In genomic region chr8:112404087-112404486, GRCm38 (mm10) we compare ENCODE assay signal across 18 mouse cellular contexts.
DNase-seq lines count a peak whose midpoint lies in the region; ATAC-seq and TF ChIP-seq lines count a peak whose summit lies in the region.
"Had no signal": no experiment of that assay in that cellular context is flagged by ENCODE, and none has a peak within 500 bp of the region (broad histone marks: within the 10 kb centered on the region; RNA-seq: fewer than 3 reads in every experiment).

No protein-coding gene starts in this region.

- H3K9ac ChIP-seq in liver, embryonic 11.5 days (ENCODE audit: low read depth, low read length), result no peak overlapping the region
- H3K9ac ChIP-seq in stomach, postnatal 0 days (ENCODE audit: low read length), result no peak overlapping the region
- H3K9ac ChIP-seq: forebrain, embryonic 15.5 days; limb, embryonic 13.5 days; midbrain, embryonic 13.5 days; neural tube, embryonic 13.5 days had no signal

- TF ChIP-seq CTCF in stomach, postnatal 0 days (IDR thresholded peaks at IDR 0.05; ENCODE audit: low read depth), result no peak
- no peak for TF ChIP-seq CTCF in left cerebral cortex, adult 2 months (IDR thresholded peaks at IDR 0.05)

- DNase-seq in heart, embryonic 10.5 days (ENCODE audit: low spot score), result peak; percentile 78
- DNase-seq in heart, adult 18-20 months, result no peak
- no peak for DNase-seq in liver, embryonic 11.5 days (ENCODE audit: low spot score)
- no peak for DNase-seq in liver
- peak; percentile 29 for DNase-seq in R1 (ENCODE audit: low read depth, low spot score)
- DNase-seq in hindlimb bud, embryonic 11.5 days (ENCODE audit: extremely low spot score, low read depth, low spot score), result peak; percentile 12
- DNase-seq in stomach, postnatal 0 days (ENCODE audit: low spot score), result no peak
- no peak for DNase-seq in left cerebral cortex, adult 2 months (ENCODE audit: extremely low spot score in 1 of 2, low spot score in 2 of 2)
- DNase-seq: cerebellum, adult 8-10 months; gastrocnemius, postnatal 14 days; layer of hippocampus, adult 9-11 months; right cerebral cortex, postnatal 25 days had no signal

- H3K9me3 ChIP-seq in heart, embryonic 10.5 days, result no peaks in the 10 kb centered on the region
- H3K9me3 ChIP-seq in liver, embryonic 11.5 days (ENCODE audit: control insufficient read depth, low read length), result peaks cover 2% of the 10 kb centered on the region; the same call in 1 of the 2 replicates
- no peaks in the 10 kb centered on the region for H3K9me3 ChIP-seq in stomach, postnatal 0 days (ENCODE audit: control insufficient read depth, low read length)
- H3K9me3 ChIP-seq: forebrain, embryonic 15.5 days; limb, embryonic 13.5 days; midbrain, embryonic 13.5 days; neural tube, embryonic 13.5 days had no signal

- intact Hi-C loops in left cerebral cortex, adult 2 months (cut with DNase I), result no loop called here

- H3K4me1 ChIP-seq in heart, embryonic 10.5 days, result no peaks in the 10 kb centered on the region
- H3K4me1 ChIP-seq in liver, embryonic 11.5 days (replicated peaks; ENCODE audit: control insufficient read depth, insufficient read depth, low read length), result no peaks in the 10 kb centered on the region
- no peaks in the 10 kb centered on the region for H3K4me1 ChIP-seq in stomach, postnatal 0 days (replicated peaks; ENCODE audit: control insufficient read depth, insufficient read depth)
- H3K4me1 ChIP-seq: limb, embryonic 13.5 days; midbrain, embryonic 13.5 days; neural tube, embryonic 13.5 days had no signal

- WGBS in heart, embryonic 10.5 days, result 11% methylated on average over 2 of the region's 2 CpGs
- 3% methylated on average over 2 of the region's 2 CpGs for WGBS in liver, embryonic 11.5 days
- 9% methylated on average over 2 of the region's 2 CpGs for WGBS in stomach, postnatal 0 days

- no peak for TF ChIP-seq EP300 in stomach, postnatal 0 days (optimal IDR thresholded peaks at IDR 0.05)

- no peaks in the 10 kb centered on the region for H3K27me3 ChIP-seq in heart, embryonic 10.5 days (ENCODE audit: insufficient read depth, poor library complexity, severe bottlenecking)
- H3K27me3 ChIP-seq in liver, embryonic 11.5 days (replicated peaks; ENCODE audit: control insufficient read depth, insufficient read depth, low read length), result no peaks in the 10 kb centered on the region
- H3K27me3 ChIP-seq in stomach, postnatal 0 days (ENCODE audit: control insufficient read depth, insufficient read depth, low read length), result no peaks in the 10 kb centered on the region
- H3K27me3 ChIP-seq: forebrain, embryonic 15.5 days; limb, embryonic 13.5 days; midbrain, embryonic 13.5 days; neural tube, embryonic 13.5 days had no signal

- H3K4me2 ChIP-seq in liver, embryonic 11.5 days, result no peak overlapping the region
- H3K4me2 ChIP-seq in stomach, postnatal 0 days (replicated peaks; ENCODE audit: low read depth), result no peak overlapping the region
- H3K4me2 ChIP-seq: forebrain, embryonic 15.5 days; limb, embryonic 13.5 days; midbrain, embryonic 13.5 days; neural tube, embryonic 13.5 days had no signal

- no peaks in the 10 kb centered on the region for H3K36me3 ChIP-seq in heart, embryonic 10.5 days
- no peaks in the 10 kb centered on the region for H3K36me3 ChIP-seq in liver, embryonic 11.5 days (ENCODE audit: control insufficient read depth, insufficient read depth, low read length)
- no peaks in the 10 kb centered on the region for H3K36me3 ChIP-seq in stomach, postnatal 0 days (ENCODE audit: control insufficient read depth, insufficient read depth, low read length)
- H3K36me3 ChIP-seq: forebrain, embryonic 15.5 days; limb, embryonic 13.5 days; midbrain, embryonic 13.5 days; neural tube, embryonic 13.5 days had no signal

- H3K27ac ChIP-seq in heart, embryonic 10.5 days, result no peak overlapping the region
- no peak overlapping the region for H3K27ac ChIP-seq in liver, embryonic 11.5 days (ENCODE audit: low read depth, low read length)
- no peak overlapping the region for H3K27ac ChIP-seq in stomach, postnatal 0 days (replicated peaks)
- no peak overlapping the region for H3K27ac ChIP-seq in left cerebral cortex, adult 2 months
- H3K27ac ChIP-seq: forebrain, embryonic 15.5 days; limb, embryonic 13.5 days; midbrain, embryonic 13.5 days; neural tube, embryonic 13.5 days had no signal

- no peak overlapping the region for H3K4me3 ChIP-seq in heart, embryonic 10.5 days
- H3K4me3 ChIP-seq in liver, embryonic 11.5 days (ENCODE audit: low read depth, low read length), result no peak overlapping the region
- no peak overlapping the region for H3K4me3 ChIP-seq in stomach, postnatal 0 days (ENCODE audit: low read depth, low read length)
- no peak overlapping the region for H3K4me3 ChIP-seq in left cerebral cortex, adult 2 months
- H3K4me3 ChIP-seq: forebrain, embryonic 15.5 days; limb, embryonic 13.5 days; midbrain, embryonic 13.5 days; neural tube, embryonic 13.5 days had no signal

- 0 out of 2 replicates have a peak, but pooled peaks have one; percentile 26 for ATAC-seq in liver, embryonic 11.5 days (replicated peaks; ENCODE audit: low FRiP score)
- ATAC-seq in stomach, postnatal 0 days (ENCODE audit: low FRiP score, low TSS enrichment), result no peak
- ATAC-seq: activated CD4-positive, CD25-positive, alpha-beta regulatory T cell, adult 4 months; forebrain, embryonic 15.5 days; inflammation-experienced regulatory T-cells, adult 6 months; midbrain, embryonic 13.5 days had no signal

Comparison
In these comparisons a context has a peak if more than half of its experiments do, and no peak if none do; other contexts are left out.
1. DNase-seq: peak in heart, embryonic 10.5 days (single experiment), R1 (single experiment) and hindlimb bud, embryonic 11.5 days (single experiment); none in heart, adult 18-20 months (0 of 2), liver, embryonic 11.5 days (single experiment), liver (single experiment), stomach, postnatal 0 days (single experiment) and left cerebral cortex, adult 2 months (0 of 2).